Mouse (Mus musculus) kidney, adult 2 months (tissue): Measurements from ENCODE around the gene Cep95.

Experiments used
- CTCF ChIP-seq: fragments of 200-500 bp; conservative IDR thresholded peaks from 2 replicates; pipeline ENCODE4 v1.5.1; 2011; ENCODE audit warnings: low read depth, mild to moderate bottlenecking, control low read depth, low read length, moderate library complexity, mixed read lengths; ENCODE audit not compliant: insufficient read depth, insufficient read length
- POLR2A ChIP-seq: fragments of 200-500 bp; IDR thresholded peaks from one replicate; pipeline ENCODE4 v1.6.1; 2011; ENCODE audit warnings: low read depth, low read length, control low read depth

DNA sequence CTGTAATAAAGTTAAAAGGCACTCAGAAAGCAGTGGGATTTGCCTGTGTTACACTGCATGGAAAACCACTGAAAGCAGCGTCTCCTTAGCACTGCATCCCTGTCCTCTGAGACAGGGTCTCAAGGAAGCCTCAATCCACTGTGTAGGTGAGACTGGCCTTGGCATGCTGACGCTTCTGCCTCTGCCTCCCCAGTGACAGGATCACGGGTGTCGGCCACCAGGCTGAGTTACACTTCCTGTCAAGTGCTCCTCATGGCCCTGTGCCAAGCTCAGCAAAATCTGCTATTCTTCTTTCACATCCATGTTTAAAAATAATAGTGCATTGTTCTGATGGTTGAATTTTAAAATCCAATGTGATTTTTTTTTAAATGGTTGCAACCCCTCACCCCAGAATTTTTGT lies 31.9 kb downstream of the Cep95 start:
- TF ChIP-seq CTCF (no peak), POLR2A (no peak)
